Mouse (Mus musculus): ENCODE measurements around the gene Atp1a2. TPM values are rescaled to one million over a fixed set of nuclear protein-coding genes. Genes with fewer than 3 reads are reported as not detected.
"Not testable (repeated sequence)": the region's sequence is repeated elsewhere in the genome, so short reads cannot be mapped to it uniquely, and the experiment has no call there.

The Atp1a2 gene
- polyA plus RNA-seq, 1 experiment from 2014 or later = 2.3 TPM

GRCm38 (mm10) chr1:172261477-172262078 lies 36.3 kb downstream of the Atp1a2 start, which contains the start of gene Igsf8:
Gene Igsf8, plus strand, starts transcription at chr1:172261641.
- Histone ChIP-seq H3K27ac (ENCODE audit: low read length) (no peak within 1 kb of the TSS), H3K9me3 (ENCODE audit: control insufficient read depth, low read depth, low read length) (no peaks in the 10 kb centered on the region; the same call in 1 of the 2 replicates), H3K4me2 (replicated peaks; ENCODE audit: low read depth, low read length) (no peak within 1 kb of the TSS), H3K4me3 (ENCODE audit: low read depth, low read length) (no peak within 1 kb of the TSS), H3K36me3 (ENCODE audit: control insufficient read depth, insufficient read depth, low read length) (no peaks in the 10 kb centered on the region), H3K4me1 (ENCODE audit: control insufficient read depth, insufficient read depth, low read length) (no peaks in the 10 kb centered on the region), H3K27me3 (ENCODE audit: control insufficient read depth, insufficient read depth, low read length) (no peaks in the 10 kb centered on the region), H3K9ac (replicated peaks; ENCODE audit: low read depth, low read length) (no peak within 1 kb of the TSS)
- no peak for ATAC-seq (ENCODE audit: insufficient number of reproducible peaks, insufficient read depth, low FRiP score, low read depth)
- 65% methylated on average over 8 of the region's 8 CpGs for WGBS

- no peak for ATAC-seq (ENCODE audit: insufficient number of reproducible peaks, insufficient read depth, low FRiP score, low read depth)
- Histone ChIP-seq H3K4me2 (replicated peaks; ENCODE audit: low read depth, low read length) (no peak within 1 kb of the TSS), H3K9me3 (ENCODE audit: control insufficient read depth, low read depth, low read length) (no peaks in the 10 kb centered on the region), H3K36me3 (ENCODE audit: control insufficient read depth, insufficient read depth, low read length) (no peaks in the 10 kb centered on the region), H3K27ac (ENCODE audit: low read length) (no peak within 1 kb of the TSS), H3K27me3 (ENCODE audit: control insufficient read depth, insufficient read depth, low read length) (no peaks in the 10 kb centered on the region), H3K4me3 (ENCODE audit: low read depth, low read length) (no peak within 1 kb of the TSS), H3K4me1 (ENCODE audit: control insufficient read depth, insufficient read depth, low read length) (no peaks in the 10 kb centered on the region), H3K9ac (replicated peaks; ENCODE audit: low read depth, low read length) (no peak within 1 kb of the TSS)
- 90% methylated on average over 6 of the region's 6 CpGs for WGBS
These were observed 39.5 kb downstream of the Atp1a2 start, which contains the start of gene Atp1a4 for GRCm38 (mm10) chr1:172258314-172258713. Gene Atp1a4, minus strand, starts transcription at chr1:172258414.

- H3K9ac ChIP-seq (replicated peaks; ENCODE audit: low read depth, low read length) = no peak overlapping the region
- peak; percentile 33; the same call in 1 of the 2 replicates for ATAC-seq (ENCODE audit: insufficient number of reproducible peaks, insufficient read depth, low FRiP score, low read depth)
- WGBS = 48% methylated on average over 2 of the region's 2 CpGs
- no peaks in the 10 kb centered on the region for H3K36me3 ChIP-seq (ENCODE audit: control insufficient read depth, insufficient read depth, low read length)
- no peak overlapping the region for H3K4me3 ChIP-seq (ENCODE audit: low read depth, low read length)
- H3K4me1 ChIP-seq (ENCODE audit: control insufficient read depth, insufficient read depth, low read length) = no peaks in the 10 kb centered on the region
- no peaks in the 10 kb centered on the region for H3K9me3 ChIP-seq (ENCODE audit: control insufficient read depth, low read depth, low read length)
- no peaks in the 10 kb centered on the region for H3K27me3 ChIP-seq (ENCODE audit: control insufficient read depth, insufficient read depth, low read length)
- H3K27ac ChIP-seq (ENCODE audit: low read length) = no peak overlapping the region
- H3K4me2 ChIP-seq (replicated peaks; ENCODE audit: low read depth, low read length) = no peak overlapping the region
These were observed 50.2 kb downstream of the Atp1a2 start for GRCm38 (mm10) chr1:172247679-172248078.

- H3K9me3 ChIP-seq (ENCODE audit: control insufficient read depth, low read depth, low read length) = no peaks in the 10 kb centered on the region
- no peak for ATAC-seq (ENCODE audit: insufficient number of reproducible peaks, insufficient read depth, low FRiP score, low read depth)
- H3K4me2 ChIP-seq (replicated peaks; ENCODE audit: low read depth, low read length) = no peak overlapping the region
- H3K27ac ChIP-seq (ENCODE audit: low read length) = no peak overlapping the region
- no peak overlapping the region for H3K9ac ChIP-seq (replicated peaks; ENCODE audit: low read depth, low read length)
- no peaks in the 10 kb centered on the region for H3K36me3 ChIP-seq (ENCODE audit: control insufficient read depth, insufficient read depth, low read length)
- WGBS = 72% methylated on average over 4 of the region's 4 CpGs
- no peak overlapping the region for H3K4me3 ChIP-seq (ENCODE audit: low read depth, low read length)
- no peaks in the 10 kb centered on the region for H3K4me1 ChIP-seq (ENCODE audit: control insufficient read depth, insufficient read depth, low read length)
- no peaks in the 10 kb centered on the region for H3K27me3 ChIP-seq (ENCODE audit: control insufficient read depth, insufficient read depth, low read length)
These were observed 50.6 kb downstream of the Atp1a2 start for GRCm38 (mm10) chr1:172247216-172247615.

GRCm38 (mm10) chr1:172244645-172245044 lies 53.2 kb downstream of the Atp1a2 start:
- not testable (repeated sequence) for H3K4me1 ChIP-seq (ENCODE audit: control insufficient read depth, insufficient read depth, low read length); H3K36me3 ChIP-seq (ENCODE audit: control insufficient read depth, insufficient read depth, low read length); H3K27ac ChIP-seq (ENCODE audit: low read length); H3K9ac ChIP-seq (replicated peaks; ENCODE audit: low read depth, low read length); H3K27me3 ChIP-seq (ENCODE audit: control insufficient read depth, insufficient read depth, low read length); H3K4me3 ChIP-seq (ENCODE audit: low read depth, low read length); H3K9me3 ChIP-seq (ENCODE audit: control insufficient read depth, low read depth, low read length); ATAC-seq (ENCODE audit: insufficient number of reproducible peaks, insufficient read depth, low FRiP score, low read depth)
- peak overlapping the region; percentile 10; the same call in 1 of the 2 replicates for H3K4me2 ChIP-seq (replicated peaks; ENCODE audit: low read depth, low read length)
- WGBS = 34% methylated on average over 23 of the region's 23 CpGs

- WGBS = 22% methylated on average over 16 of the region's 16 CpGs
- no peak for ATAC-seq (ENCODE audit: insufficient number of reproducible peaks, insufficient read depth, low FRiP score, low read depth)
- H3K4me1 ChIP-seq (ENCODE audit: control insufficient read depth, insufficient read depth, low read length) = no peaks in the 10 kb centered on the region
- no peaks in the 10 kb centered on the region for H3K27me3 ChIP-seq (ENCODE audit: control insufficient read depth, insufficient read depth, low read length)
- H3K4me2 ChIP-seq (replicated peaks; ENCODE audit: low read depth, low read length) = peak overlapping the region; percentile 10; the same call in 1 of the 2 replicates
- H3K9ac ChIP-seq (replicated peaks; ENCODE audit: low read depth, low read length) = no peak overlapping the region
- H3K27ac ChIP-seq (ENCODE audit: low read length) = no peak overlapping the region
- no peaks in the 10 kb centered on the region for H3K36me3 ChIP-seq (ENCODE audit: control insufficient read depth, insufficient read depth, low read length)
- no peak overlapping the region for H3K4me3 ChIP-seq (ENCODE audit: low read depth, low read length)
- H3K9me3 ChIP-seq (ENCODE audit: control insufficient read depth, low read depth, low read length) = no peaks in the 10 kb centered on the region
These were observed 54.2 kb downstream of the Atp1a2 start for GRCm38 (mm10) chr1:172243547-172244205.

- Histone ChIP-seq H3K27me3 (ENCODE audit: control insufficient read depth, insufficient read depth, low read length) (no peaks in the 10 kb centered on the region), H3K27ac (ENCODE audit: low read length) (no peak overlapping the region), H3K9me3 (ENCODE audit: control insufficient read depth, low read depth, low read length) (no peaks in the 10 kb centered on the region), H3K36me3 (ENCODE audit: control insufficient read depth, insufficient read depth, low read length) (no peaks in the 10 kb centered on the region), H3K9ac (replicated peaks; ENCODE audit: low read depth, low read length) (no peak overlapping the region), H3K4me3 (ENCODE audit: low read depth, low read length) (no peak overlapping the region), H3K4me1 (ENCODE audit: control insufficient read depth, insufficient read depth, low read length) (no peaks in the 10 kb centered on the region), H3K4me2 (replicated peaks; ENCODE audit: low read depth, low read length) (no peak overlapping the region)
- 54% methylated on average over 2 of the region's 2 CpGs for WGBS
- no peak for ATAC-seq (ENCODE audit: insufficient number of reproducible peaks, insufficient read depth, low FRiP score, low read depth)
These were observed 55.5 kb downstream of the Atp1a2 start for GRCm38 (mm10) chr1:172242401-172242800.

- Histone ChIP-seq H3K4me1 (ENCODE audit: control insufficient read depth, insufficient read depth, low read length) (no peaks in the 10 kb centered on the region), H3K9ac (replicated peaks; ENCODE audit: low read depth, low read length) (no peak overlapping the region), H3K4me3 (ENCODE audit: low read depth, low read length) (no peak overlapping the region), H3K9me3 (ENCODE audit: control insufficient read depth, low read depth, low read length) (no peaks in the 10 kb centered on the region), H3K27ac (ENCODE audit: low read length) (no peak overlapping the region), H3K27me3 (ENCODE audit: control insufficient read depth, insufficient read depth, low read length) (no peaks in the 10 kb centered on the region), H3K36me3 (ENCODE audit: control insufficient read depth, insufficient read depth, low read length) (no peaks in the 10 kb centered on the region), H3K4me2 (replicated peaks; ENCODE audit: low read depth, low read length) (no peak overlapping the region)
- 68% methylated on average over 6 of the region's 6 CpGs for WGBS
- ATAC-seq (ENCODE audit: insufficient number of reproducible peaks, insufficient read depth, low FRiP score, low read depth) = no peak
These were observed 56.7 kb downstream of the Atp1a2 start for GRCm38 (mm10) chr1:172240945-172241708.

All from stomach, embryonic 14.5 days (tissue).